ENCODE assay signal across 17 mouse cellular contexts in the genomic region with DNA sequence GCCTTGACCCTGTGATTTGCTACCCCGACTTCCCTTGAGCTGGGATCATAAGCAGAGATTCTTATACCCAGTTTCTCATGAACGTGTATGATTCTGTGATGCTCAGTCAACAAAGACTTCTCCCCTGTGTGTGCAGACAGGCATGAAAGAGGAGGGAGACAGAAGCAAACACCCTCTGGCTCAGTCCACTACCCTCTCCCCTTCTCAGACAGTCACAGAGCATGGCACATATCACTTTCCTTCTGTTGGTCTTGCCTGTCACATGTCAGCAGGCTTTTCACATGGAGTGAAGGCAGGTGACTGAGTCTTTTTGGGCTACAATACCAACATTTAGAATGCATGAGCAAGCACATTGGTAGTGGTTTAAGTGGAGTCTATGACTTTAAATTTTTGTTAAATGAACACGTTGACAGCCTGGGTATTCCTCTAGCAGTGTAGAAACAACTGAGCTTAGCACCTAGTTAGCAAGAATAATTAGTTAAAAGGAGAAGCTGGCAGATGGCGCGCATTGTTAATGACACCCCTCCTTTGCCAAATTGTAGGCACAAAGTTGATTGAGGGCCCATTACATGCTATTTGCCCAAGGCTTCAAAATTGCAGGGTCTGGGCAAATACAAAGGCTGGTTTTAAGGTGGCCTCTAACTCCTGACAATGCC. TPM values are rescaled to one million over a fixed set of nuclear protein-coding genes. Genes with fewer than 3 reads are reported as not detected.
"Had no signal": no experiment of that assay in that cellular context is flagged by ENCODE, and none has a peak within 500 bp of the region (broad histone marks: within the 10 kb centered on the region; RNA-seq: fewer than 3 reads in every experiment).

No protein-coding gene starts in this region.

- H3K4me3 ChIP-seq: limb, embryonic 12.5 days; midbrain, embryonic 13.5 days; myocyte; neural tube, embryonic 12.5 days; stomach, embryonic 15.5 days had no signal

- H3K36me3 ChIP-seq: midbrain, embryonic 13.5 days; neural tube, embryonic 12.5 days had no signal

- H3K9me3 ChIP-seq: limb, embryonic 12.5 days; midbrain, embryonic 13.5 days; neural tube, embryonic 12.5 days; stomach, embryonic 15.5 days had no signal

- ATAC-seq: intestine, postnatal 0 days; midbrain, embryonic 13.5 days had no signal

- H3K4me1 ChIP-seq: neural tube, embryonic 12.5 days; stomach, embryonic 15.5 days had no signal

- H3K27me3 ChIP-seq: limb, embryonic 12.5 days; midbrain, embryonic 13.5 days; neural tube, embryonic 12.5 days; stomach, embryonic 15.5 days had no signal

- H3K9ac ChIP-seq: limb, embryonic 12.5 days; liver, embryonic 14.5 days; midbrain, embryonic 13.5 days; neural tube, embryonic 12.5 days; stomach, embryonic 15.5 days had no signal

- H3K4me2 ChIP-seq: limb, embryonic 12.5 days; midbrain, embryonic 13.5 days; neural tube, embryonic 12.5 days; stomach, embryonic 15.5 days had no signal

- DNase-seq: kidney, adult 8-10 months; kidney, postnatal 25 days; liver; lung, adult 18-20 months; retina, postnatal 1 day; right cerebral cortex, postnatal 14 days; thymus, postnatal 36 days had no signal

- H3K27ac ChIP-seq: limb, embryonic 12.5 days; liver, embryonic 14.5 days; midbrain, embryonic 13.5 days; neural tube, embryonic 12.5 days; stomach, embryonic 15.5 days had no signal

RNA-seq across cellular contexts. Expression of a gene that starts 25.7 kb away (rescaled TPM):
- polyA plus RNA-seq: myocyte; spleen, adult 2 months had no signal

RNA-seq across cellular contexts. Expression of a gene that starts 40.2 kb away (rescaled TPM):
- polyA plus RNA-seq: intestine, postnatal 0 days; kidney, embryonic 16.5 days; limb, embryonic 12.5 days; liver, embryonic 14.5 days; lung, embryonic 16.5 days; myocyte; stomach, embryonic 15.5 days had no signal
